Mouse (Mus musculus) liver, embryonic 14.5 days (tissue): ENCODE results near the gene Vezf1. TPM values are rescaled to one million over a fixed set of nuclear protein-coding genes. Genes with fewer than 3 reads are reported as not detected.

Source experiments
- ATAC-seq: fragments of 200-750 bp; cut with Nextera tagmentation; 2 replicates; pipeline ENCODE4 v1.8.0; 2017; ENCODE audit warnings: moderate number of reproducible peaks, mild to moderate bottlenecking, moderate library complexity; ENCODE audit not compliant: insufficient read depth
- DNase-seq, 3 experiments: peaks; one replicate each; pipeline ENCODE4 v3.0.0-alpha.2; 2012 to 2013; ENCODE audit warnings: low read depth in 3 of 3, low spot score in 3 of 3
- H3K27ac ChIP-seq: fragments of 300-500 bp; sonication (generic); 2 replicates; pipeline ENCODE4 v1.5.1; 2014; ENCODE audit warnings: moderate library complexity, mild to moderate bottlenecking, control low read depth, inconsistent platforms
- H3K27me3 ChIP-seq: fragments of 300-500 bp; sonication (generic); 2 replicates; pipeline ENCODE4 v1.6.1; 2014; ENCODE audit warnings: mild to moderate bottlenecking, low read length, moderate library complexity; ENCODE audit not compliant: control insufficient read depth, insufficient read depth
- H3K36me3 ChIP-seq: fragments of 300-500 bp; sonication (generic); replicated peaks from 2 replicates; pipeline ENCODE4 v1.6.1; 2014; ENCODE audit warnings: low read depth; ENCODE audit not compliant: control insufficient read depth, insufficient read depth
- H3K4me1 ChIP-seq, 2 experiments: fragments of 200-500 bp in 1 of 2; fragments of 300-500 bp in 1 of 2; sonication (generic) in 1 of 2; replicated peaks; 2 replicates each; pipeline ENCODE4 v1.6.1; 2012 to 2014; ENCODE audit warnings: antibody characterized with exemption in 1 of 2, inconsistent platforms in 1 of 2, low read length in 1 of 2; ENCODE audit not compliant: control insufficient read depth in 2 of 2, insufficient read depth in 2 of 2
- H3K4me2 ChIP-seq: fragments of 300-500 bp; sonication (generic); 2 replicates; pipeline ENCODE4 v1.6.1; 2014; ENCODE audit warnings: low read depth, mild to moderate bottlenecking, control low read depth, moderate library complexity
- H3K4me3 ChIP-seq, 2 experiments: fragments of 200-500 bp in 1 of 2; fragments of 300-500 bp in 1 of 2; sonication (generic) in 1 of 2; 2 replicates each; pipeline ENCODE4 v1.5.1; 2012 to 2014; ENCODE audit warnings: low read depth in 2 of 2, low read length in 2 of 2, mild to moderate bottlenecking in 2 of 2, control low read depth in 1 of 2, inconsistent platforms in 1 of 2, moderate library complexity in 1 of 2; ENCODE audit not compliant: insufficient read depth in 1 of 2
- H3K9ac ChIP-seq: fragments of 300-500 bp; sonication (generic); replicated peaks from 2 replicates; pipeline ENCODE4 v1.6.1; 2014; ENCODE audit warnings: mild to moderate bottlenecking, control low read depth, moderate library complexity
- H3K9me3 ChIP-seq: fragments of 300-500 bp; sonication (generic); 2 replicates; pipeline ENCODE4 v1.6.1; 2016; ENCODE audit warnings: low read length, mixed read lengths; ENCODE audit not compliant: control insufficient read depth
- CTCF ChIP-seq: IDR thresholded peaks from 2 replicates; pipeline ENCODE4 v1.5.1; 2016; ENCODE audit warnings: antibody characterized with exemption, low read depth, control low read depth
- EP300 ChIP-seq: IDR thresholded peaks from 2 replicates; pipeline ENCODE4 v1.6.1; 2016; ENCODE audit warnings: antibody characterized with exemption, low read depth
- WGBS: fragments of 180-500 bp; shearing (Covaris S2); extraction: QIAGEN DNeasy Blood & Tissue Kit; methylation state at CpG from one replicate; pipeline ENCODE4 v1.1.7; 2014; ENCODE audit not compliant: insufficient replicate concordance; 5-methylcytosine and 5-hydroxymethylcytosine counted together
- polyA plus RNA-seq, 2 experiments: library from polyadenylated mRNA; depleted of rRNA in 1 of 2; stranded (reverse) in 1 of 2; unstranded in 1 of 2; fragments of >200 nt; fragmentation: Nextera tagmentation in 1 of 2; extraction: Ambion mirVana in 1 of 2; gene quantifications; 2 replicates each; pipeline versions ENCODE4 v1.2.1 to v1.2.3; 2012 to 2014

Gene Vezf1
- polyA plus RNA-seq, 2 experiments: 5.7 to 7.5 TPM

DNA sequence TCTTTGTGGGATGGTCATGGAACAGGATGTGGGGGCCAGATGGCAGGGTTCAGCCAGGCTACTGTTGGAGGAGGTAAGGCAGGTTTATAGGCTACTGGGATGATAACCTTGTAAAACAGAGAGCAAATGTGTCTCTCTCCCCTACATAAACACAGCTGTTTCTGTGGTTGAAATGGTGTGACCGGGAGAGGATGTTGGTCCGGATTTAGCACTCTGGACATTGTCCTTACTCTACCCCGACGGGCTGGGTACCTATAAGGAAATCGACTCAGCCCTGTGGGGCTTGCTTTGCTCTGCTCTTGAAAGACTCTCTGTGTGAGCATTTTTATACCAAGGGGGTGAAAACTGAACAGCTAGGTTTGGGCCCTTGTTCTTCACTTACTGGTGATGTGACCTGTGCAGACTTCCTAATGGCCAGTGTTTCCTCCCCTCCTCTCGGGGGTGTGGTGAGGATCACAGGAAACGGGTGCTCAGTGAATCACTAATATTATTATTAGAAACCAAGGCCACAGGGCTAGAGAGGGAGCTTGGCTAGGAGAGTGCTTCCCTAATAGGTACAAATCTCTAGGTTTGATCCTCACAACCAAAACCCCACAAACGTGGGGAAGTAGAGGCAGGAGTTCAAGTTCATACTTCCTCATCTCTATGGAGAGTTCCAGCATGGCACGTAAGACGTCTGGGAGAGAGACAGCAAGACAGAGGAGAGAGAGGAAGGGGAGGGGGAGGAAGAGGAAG, 49.4 kb downstream of the Vezf1 start:
- Histone ChIP-seq H3K4me3 (no peak overlapping the region), H3K4me2 (no peak overlapping the region), H3K36me3 (no peaks in the 10 kb centered on the region), H3K9me3 (no peaks in the 10 kb centered on the region), H3K9ac (no peak overlapping the region), H3K27me3 (no peaks in the 10 kb centered on the region), H3K27ac (no peak overlapping the region), H3K4me1 (peaks cover 0 to 16% of the 10 kb centered on the region in 2 experiments; a peak in 2 of 4 replicates)
- no peak for ATAC-seq
- WGBS: 20% methylated on average over 10 of the region's 10 CpGs
- TF ChIP-seq EP300 (no peak), CTCF (no peak)
- DNase-seq: no peak

DNA sequence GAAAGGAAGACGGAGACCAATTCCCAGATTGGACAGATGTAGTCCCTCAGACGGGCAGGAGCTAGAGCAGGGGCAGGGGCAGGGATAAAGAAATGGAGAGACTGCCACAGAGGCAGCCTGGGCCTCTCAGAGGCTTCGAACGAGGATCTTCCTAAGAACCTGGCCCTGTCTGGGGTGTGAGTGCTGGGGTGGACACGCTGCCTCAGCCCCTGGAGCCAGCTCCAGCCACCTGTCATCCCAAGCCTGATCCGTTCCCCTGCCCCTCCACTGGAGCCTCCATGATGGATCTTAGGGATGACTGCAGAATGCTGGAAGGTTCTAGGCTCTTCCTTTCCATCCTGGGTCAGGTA, 50.0 kb downstream of the Vezf1 start:
- 43% methylated on average over 6 of the region's 6 CpGs for WGBS
- Histone ChIP-seq H3K9ac (no peak overlapping the region), H3K27ac (no peak overlapping the region), H3K27me3 (no peaks in the 10 kb centered on the region), H3K9me3 (no peaks in the 10 kb centered on the region), H3K4me2 (no peak overlapping the region), H3K4me1 (peaks cover 0 to 16% of the 10 kb centered on the region in 2 experiments; a peak in 2 of 4 replicates), H3K36me3 (no peaks in the 10 kb centered on the region), H3K4me3 (no peak overlapping the region)
- no peak for TF ChIP-seq EP300
- no peak for TF ChIP-seq CTCF
- ATAC-seq (no peak), DNase-seq (no peak)

DNA sequence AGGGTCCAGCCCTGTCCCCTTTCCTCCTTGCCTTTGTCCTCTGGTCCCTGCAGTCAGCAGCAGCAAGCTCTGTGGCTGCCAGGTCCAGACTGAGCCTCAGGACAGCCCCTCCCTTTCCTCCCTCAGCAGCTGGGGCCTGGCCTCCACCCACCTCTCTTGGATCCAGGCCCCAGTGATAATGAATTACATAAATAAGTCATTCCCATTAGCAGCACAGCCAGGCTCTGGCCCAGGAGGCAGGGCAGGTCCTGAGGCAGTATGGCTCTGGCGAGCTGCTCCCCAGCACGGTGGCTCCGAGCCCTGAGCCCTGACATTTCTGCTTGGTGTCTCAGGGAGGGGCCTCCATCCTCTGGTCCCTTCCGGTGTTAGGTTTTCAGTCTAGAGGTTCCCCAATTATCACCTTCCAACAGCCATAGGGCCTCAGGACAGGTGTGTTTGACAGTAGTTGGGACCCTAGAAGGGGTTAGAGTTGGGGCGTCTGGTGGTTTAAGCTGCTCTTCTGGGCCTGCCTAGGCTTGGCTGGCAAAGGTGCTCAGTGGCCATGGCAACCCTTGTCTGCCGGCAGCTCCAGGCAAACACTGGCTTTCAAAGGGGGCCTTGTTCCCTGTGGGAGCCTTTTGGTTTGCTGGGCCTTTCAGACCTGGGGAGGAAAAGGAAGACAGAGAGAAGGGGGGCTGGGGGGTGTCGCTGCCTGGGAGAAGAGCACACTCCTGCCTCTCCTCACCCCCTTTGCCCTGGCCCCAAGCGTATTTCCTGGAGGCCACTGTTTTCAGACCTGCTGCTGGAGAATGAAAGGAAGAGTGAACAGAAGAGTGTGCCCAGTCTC, 51.0 kb downstream of the Vezf1 start:
- Histone ChIP-seq H3K27me3 (no peaks in the 10 kb centered on the region), H3K9me3 (no peaks in the 10 kb centered on the region), H3K27ac (no peak overlapping the region), H3K4me2 (no peak overlapping the region), H3K4me1 (peaks cover 0 to 16% of the 10 kb centered on the region in 2 experiments; a peak in 2 of 4 replicates), H3K4me3 (no peak overlapping the region), H3K9ac (no peak overlapping the region), H3K36me3 (no peaks in the 10 kb centered on the region)
- DNase-seq: no peak
- no peak for ATAC-seq
- no peak for TF ChIP-seq EP300
- TF ChIP-seq CTCF: no peak
- 34% methylated on average over 8 of the region's 8 CpGs for WGBS

DNA sequence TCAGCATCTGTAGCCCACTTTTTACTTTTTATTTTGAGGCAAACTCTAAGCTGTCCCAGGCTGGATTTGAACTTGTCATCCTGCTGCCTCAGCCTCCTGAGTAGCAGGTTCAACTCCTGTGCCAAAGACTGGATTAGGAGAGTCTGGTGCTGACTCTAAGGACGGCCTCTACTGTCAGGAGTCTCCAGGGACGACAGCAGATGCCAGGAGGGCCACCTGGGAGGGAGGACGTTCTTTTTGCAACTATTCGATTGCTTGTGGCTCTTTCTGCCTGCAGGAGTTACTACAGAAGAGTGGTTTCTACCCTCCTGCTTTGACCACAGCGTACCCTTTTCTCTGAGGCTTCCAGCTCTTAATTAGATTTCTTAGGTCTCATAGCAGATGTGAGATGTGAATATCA, 54.5 kb downstream of the Vezf1 start:
- WGBS: 51% methylated on average over 5 of the region's 5 CpGs

DNA sequence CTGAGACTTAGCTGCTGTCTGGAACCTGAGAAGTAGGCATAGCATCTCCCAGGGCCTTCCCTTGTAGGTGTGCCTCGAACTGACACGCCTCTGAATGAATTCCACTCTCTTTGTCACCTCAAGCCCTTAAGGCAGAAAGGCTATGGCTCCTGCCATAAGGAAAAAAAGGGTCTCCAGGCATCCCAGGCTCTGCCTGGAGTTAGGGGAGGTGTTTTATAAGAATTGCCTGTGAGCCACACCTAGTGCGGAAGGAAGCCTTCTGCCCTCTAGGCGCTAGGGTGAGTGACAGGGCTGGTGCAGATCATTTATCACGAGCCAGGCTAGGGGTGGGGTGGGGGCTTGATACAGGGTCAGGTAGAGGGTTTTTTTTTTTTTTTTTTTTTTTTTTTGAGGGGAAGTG, 54.9 kb downstream of the Vezf1 start:
- 29% methylated on average over 5 of the region's 5 CpGs for WGBS
- peaks cover 0 to 6% of the 10 kb centered on the region in 2 experiments; a peak in 2 of 4 replicates for H3K4me1 ChIP-seq
- no peaks in the 10 kb centered on the region for H3K27me3 ChIP-seq
- no peak overlapping the region for H3K9ac ChIP-seq
- no peaks in the 10 kb centered on the region for H3K36me3 ChIP-seq
- DNase-seq: no peak
- no peak overlapping the region for H3K4me2 ChIP-seq
- no peak overlapping the region for H3K4me3 ChIP-seq
- H3K9me3 ChIP-seq: no peaks in the 10 kb centered on the region
- no peak for TF ChIP-seq EP300
- TF ChIP-seq CTCF: no peak
- H3K27ac ChIP-seq: no peak overlapping the region
- ATAC-seq: no peak

More for the DNA sequence above, 54.5 kb downstream of the Vezf1 start:
- no peak overlapping the region for H3K4me3 ChIP-seq
- no peaks in the 10 kb centered on the region for H3K9me3 ChIP-seq
- no peak for DNase-seq
- H3K4me1 ChIP-seq: peaks cover 0 to 10% of the 10 kb centered on the region in 2 experiments; a peak in 2 of 4 replicates
- no peak for TF ChIP-seq CTCF
- TF ChIP-seq EP300: no peak
- H3K27ac ChIP-seq: no peak overlapping the region
- no peak overlapping the region for H3K9ac ChIP-seq
- no peaks in the 10 kb centered on the region for H3K27me3 ChIP-seq
- ATAC-seq: no peak
- H3K4me2 ChIP-seq: no peak overlapping the region
- no peaks in the 10 kb centered on the region for H3K36me3 ChIP-seq
